Mouse (Mus musculus) forebrain, embryonic 10.5 days (tissue): ENCODE results near the gene Csf2. TPM values are rescaled to one million over a fixed set of nuclear protein-coding genes. Genes with fewer than 3 reads are reported as not detected.

Experiments used
- DNase-seq: peaks from one replicate; pipeline ENCODE4 v3.0.0-alpha.2; 2017; ENCODE audit warnings: low spot score; ENCODE audit errors: extremely low spot score
- H3K27ac ChIP-seq: fragments of 300-500 bp; sonication (generic); 2 replicates; pipeline ENCODE4 v1.5.1; 2016; ENCODE audit warnings: mild to moderate bottlenecking
- H3K27me3 ChIP-seq: fragments of 300-500 bp; sonication (generic); 2 replicates; pipeline ENCODE4 v1.6.1; 2016; ENCODE audit warnings: mild to moderate bottlenecking; ENCODE audit not compliant: poor library complexity, severe bottlenecking
- H3K36me3 ChIP-seq: fragments of 300-500 bp; sonication (generic); replicated peaks from 2 replicates; pipeline ENCODE4 v1.6.1; 2016; ENCODE audit warnings: mild to moderate bottlenecking, moderate library complexity
- H3K4me1 ChIP-seq: fragments of 300-500 bp; sonication (generic); 2 replicates; pipeline ENCODE4 v1.6.1; 2016
- H3K4me3 ChIP-seq: fragments of 300-500 bp; sonication (generic); 2 replicates; pipeline ENCODE4 v1.5.1; 2016; ENCODE audit warnings: mild to moderate bottlenecking, moderate library complexity
- H3K9me3 ChIP-seq: fragments of 300-500 bp; sonication (generic); 2 replicates; pipeline ENCODE4 v1.6.1; 2016; ENCODE audit warnings: mild to moderate bottlenecking, moderate library complexity
- WGBS: fragments of 180-500 bp; shearing (Covaris S2); methylation state at CpG from one replicate; pipeline ENCODE4 v1.1.7; 2016; 5-methylcytosine and 5-hydroxymethylcytosine counted together
- polyA plus RNA-seq: library from polyadenylated mRNA; unstranded; fragments of >200 nt; fragmentation: Nextera tagmentation; extraction: Ambion mirVana; gene quantifications from 2 replicates; pipeline ENCODE4 v1.2.1, GENCODE M21; 2016

Csf2 gene
- polyA plus RNA-seq, 1 experiment from 2014 or later = not detected

DNA sequence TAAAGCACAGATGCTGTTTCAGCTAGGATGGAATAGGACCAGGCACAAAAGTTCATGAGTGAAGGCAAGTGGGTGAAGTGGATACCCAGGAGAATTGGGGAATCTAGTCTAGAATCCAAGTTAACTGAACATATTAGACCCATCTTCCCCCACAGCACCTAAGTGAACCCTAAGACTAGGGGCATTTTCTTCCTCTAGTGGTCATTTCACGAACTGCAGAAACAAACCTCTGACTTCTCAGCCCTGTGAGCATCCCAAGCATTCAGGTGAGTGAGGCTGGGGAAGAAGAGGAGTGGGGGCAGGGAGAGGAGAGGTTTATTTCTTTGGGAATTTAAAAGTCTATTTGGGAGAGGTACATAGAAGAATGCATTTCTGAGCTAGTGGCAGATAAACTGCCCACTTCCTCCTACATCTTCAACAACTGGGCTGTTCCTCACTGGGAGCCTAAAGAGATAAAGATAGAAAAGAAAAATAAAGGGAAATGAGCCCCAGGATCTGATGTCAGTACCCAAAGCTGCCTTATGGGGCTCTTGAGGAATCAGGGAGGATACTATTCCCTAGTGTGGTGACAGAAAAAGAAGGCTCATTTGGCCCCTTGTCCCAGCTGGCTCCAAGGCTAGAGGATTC is 14.1 kb upstream of the Csf2 start:
- 22% methylated on average over 1 of the region's 1 CpGs for WGBS

DNA sequence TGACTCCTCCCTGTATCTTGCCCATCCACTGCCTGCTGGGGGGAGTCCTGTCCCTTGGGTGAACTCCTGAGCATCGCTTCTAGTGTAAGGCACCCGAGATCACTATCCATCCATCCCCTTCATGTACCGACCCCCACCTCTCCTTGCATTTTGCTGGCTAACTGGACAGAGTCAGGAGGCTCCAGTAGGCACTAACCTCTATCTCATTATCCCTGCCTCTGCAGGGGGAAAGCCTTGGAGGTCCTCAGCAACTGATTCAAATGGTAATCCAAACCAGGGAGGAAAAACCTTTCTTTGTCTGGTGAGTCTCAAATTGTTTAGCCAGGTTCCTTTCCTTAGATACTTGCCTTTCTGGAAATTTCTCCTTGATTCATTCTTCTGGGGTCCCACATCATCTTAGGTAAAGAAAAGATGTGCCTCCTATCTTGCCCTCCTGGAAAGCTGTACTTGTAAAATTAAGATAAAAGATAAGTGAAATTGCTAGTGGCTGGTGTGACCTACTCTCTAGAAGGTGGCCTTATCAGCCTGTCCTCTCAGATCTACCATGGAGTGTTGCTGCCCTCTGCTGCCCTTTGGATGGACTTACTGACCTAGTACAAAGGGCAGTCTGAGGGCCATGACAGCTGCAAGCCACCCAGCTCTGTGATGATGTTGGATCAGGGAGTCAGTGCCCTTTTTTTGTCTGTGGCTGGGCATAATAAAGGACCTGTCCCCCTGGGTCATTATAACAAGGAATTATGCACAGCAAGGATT is 7.3 kb upstream of the Csf2 start:
- H3K27ac ChIP-seq = no peak overlapping the region
- H3K27me3 ChIP-seq = no peaks in the 10 kb centered on the region
- WGBS = 31% methylated on average over 3 of the region's 3 CpGs
- no peak overlapping the region for H3K4me3 ChIP-seq
- DNase-seq = peak; percentile 64
- no peaks in the 10 kb centered on the region for H3K36me3 ChIP-seq
- no peaks in the 10 kb centered on the region for H3K9me3 ChIP-seq
- peaks cover 5% of the 10 kb centered on the region; the same call in 1 of the 2 replicates for H3K4me1 ChIP-seq

More for the DNA sequence above, 14.1 kb upstream of the Csf2 start:
- Histone ChIP-seq H3K36me3 (no peaks in the 10 kb centered on the region), H3K27ac (no peak overlapping the region), H3K4me3 (no peak overlapping the region), H3K27me3 (no peaks in the 10 kb centered on the region), H3K4me1 (no peaks in the 10 kb centered on the region), H3K9me3 (no peaks in the 10 kb centered on the region)
- no peak for DNase-seq

DNA sequence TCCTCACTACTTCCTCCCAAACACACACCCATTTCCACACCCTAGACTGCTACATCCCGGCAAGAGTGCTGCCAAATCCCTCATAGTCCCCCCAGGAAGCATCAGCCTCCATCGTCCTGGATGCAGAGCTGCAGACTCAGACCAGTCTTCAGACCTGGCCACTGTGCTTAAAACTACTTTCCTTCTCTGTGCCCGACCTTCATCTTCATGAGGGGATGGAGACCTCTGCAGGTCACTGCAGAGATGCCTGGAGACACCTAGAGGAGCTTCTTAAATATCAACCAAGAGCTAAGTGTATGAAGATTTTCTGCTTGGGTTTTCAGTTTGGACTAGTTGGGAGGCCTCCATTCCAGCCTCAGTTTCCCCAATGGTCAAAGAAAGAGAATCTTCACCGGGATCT is 4.6 kb upstream of the Csf2 start:
- H3K27ac ChIP-seq = no peak overlapping the region
- H3K4me3 ChIP-seq = no peak overlapping the region
- no peak for DNase-seq
- no peaks in the 10 kb centered on the region for H3K27me3 ChIP-seq
- H3K4me1 ChIP-seq = peaks cover 5% of the 10 kb centered on the region; the same call in 1 of the 2 replicates
- no peaks in the 10 kb centered on the region for H3K9me3 ChIP-seq
- H3K36me3 ChIP-seq = no peaks in the 10 kb centered on the region
- 64% methylated on average over 4 of the region's 4 CpGs for WGBS

DNA sequence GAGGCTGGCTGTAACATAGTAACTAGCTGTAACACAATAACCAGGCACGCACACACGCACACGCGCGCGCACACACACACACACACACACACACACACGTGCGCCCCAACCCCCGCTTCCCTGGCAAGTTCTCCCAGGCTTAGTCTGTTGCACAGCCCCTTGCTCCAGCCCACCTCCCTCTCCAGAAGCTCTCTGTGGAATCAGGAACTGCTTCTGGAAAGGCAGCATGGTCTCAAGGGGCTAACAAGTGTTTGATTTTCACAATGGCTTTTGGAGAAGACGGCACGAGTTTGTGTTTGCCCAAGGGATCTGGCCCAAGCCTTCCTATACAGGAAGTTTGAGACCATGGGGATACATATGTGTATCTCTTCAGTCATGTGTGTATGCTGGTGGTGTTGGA is 1.1 kb upstream of the Csf2 start:
- DNase-seq = no peak
- H3K27me3 ChIP-seq = no peaks in the 10 kb centered on the region
- no peaks in the 10 kb centered on the region for H3K36me3 ChIP-seq
- WGBS = 97% methylated on average over 11 of the region's 11 CpGs
- no peak overlapping the region for H3K4me3 ChIP-seq
- no peak overlapping the region for H3K27ac ChIP-seq
- H3K9me3 ChIP-seq = no peaks in the 10 kb centered on the region
- peaks cover 3% of the 10 kb centered on the region; the same call in 1 of the 2 replicates for H3K4me1 ChIP-seq

DNA sequence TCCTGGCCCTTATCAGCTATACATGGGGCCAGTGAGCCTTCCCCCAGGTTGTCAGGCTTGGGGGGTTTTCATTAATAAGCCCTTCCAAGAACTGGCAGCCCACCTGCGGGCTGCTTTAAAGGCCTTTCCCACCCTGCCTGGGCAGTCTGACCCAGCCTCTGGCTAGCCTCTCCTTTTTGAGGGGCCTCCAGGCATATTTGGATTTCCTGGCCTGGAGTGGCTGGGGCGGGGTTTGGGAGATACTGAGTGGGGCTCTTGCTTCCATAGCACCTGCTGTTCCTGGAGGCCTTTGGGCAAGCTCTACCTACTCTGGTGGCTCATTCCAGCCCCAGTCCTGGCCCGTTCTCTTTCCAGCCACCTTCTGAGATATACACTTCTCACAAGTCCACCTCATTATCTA is 281 bp upstream of the Csf2 start:
- WGBS = 85% methylated on average over 3 of the region's 3 CpGs
- Histone ChIP-seq H3K4me3 (no peak overlapping the region), H3K36me3 (no peaks in the 10 kb centered on the region), H3K27me3 (no peaks in the 10 kb centered on the region), H3K27ac (no peak overlapping the region), H3K4me1 (peaks cover 3% of the 10 kb centered on the region; the same call in 1 of the 2 replicates), H3K9me3 (no peaks in the 10 kb centered on the region)
- no peak for DNase-seq

DNA sequence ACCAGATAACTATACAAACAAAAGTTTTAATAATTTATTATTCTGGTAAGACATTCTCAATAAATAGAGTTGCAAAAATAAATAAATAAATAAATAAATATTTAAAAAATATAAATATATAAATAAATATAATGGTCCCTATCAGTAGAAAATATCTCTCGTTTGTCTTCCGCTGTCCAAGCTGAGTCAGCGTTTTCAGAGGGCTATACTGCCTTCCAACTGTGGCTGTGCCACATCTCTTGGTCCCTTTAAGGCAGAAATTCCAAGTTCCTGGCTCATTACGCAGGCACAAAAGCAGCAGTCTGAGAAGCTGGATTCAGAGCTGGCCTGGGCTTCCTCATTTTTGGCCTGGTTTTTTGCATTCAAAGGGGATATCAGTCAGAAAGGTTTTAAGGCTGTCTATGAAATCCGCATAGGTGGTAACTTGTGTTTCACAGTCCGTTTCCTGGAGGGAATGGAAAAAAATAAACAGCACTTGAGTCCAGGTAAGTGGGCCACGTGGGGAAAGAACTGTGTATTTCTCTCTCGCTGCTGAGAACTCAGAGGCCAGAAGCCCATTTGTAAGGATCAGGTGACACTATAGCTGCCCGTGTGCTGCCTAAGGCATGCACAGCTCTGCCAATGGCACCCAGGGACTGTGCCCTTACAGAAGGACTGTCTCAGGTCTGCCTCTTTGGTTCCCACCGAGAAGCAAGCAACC is 2.1 kb downstream of the Csf2 start:
- WGBS = 85% methylated on average over 10 of the region's 10 CpGs
- H3K9me3 ChIP-seq = no peaks in the 10 kb centered on the region
- no peak overlapping the region for H3K27ac ChIP-seq
- H3K27me3 ChIP-seq = no peaks in the 10 kb centered on the region
- H3K4me3 ChIP-seq = no peak overlapping the region
- DNase-seq = no peak
- 0 out of 2 replicates have a peak, but pooled peaks cover 3% of the 10 kb centered on the region for H3K4me1 ChIP-seq
- H3K36me3 ChIP-seq = no peaks in the 10 kb centered on the region

DNA sequence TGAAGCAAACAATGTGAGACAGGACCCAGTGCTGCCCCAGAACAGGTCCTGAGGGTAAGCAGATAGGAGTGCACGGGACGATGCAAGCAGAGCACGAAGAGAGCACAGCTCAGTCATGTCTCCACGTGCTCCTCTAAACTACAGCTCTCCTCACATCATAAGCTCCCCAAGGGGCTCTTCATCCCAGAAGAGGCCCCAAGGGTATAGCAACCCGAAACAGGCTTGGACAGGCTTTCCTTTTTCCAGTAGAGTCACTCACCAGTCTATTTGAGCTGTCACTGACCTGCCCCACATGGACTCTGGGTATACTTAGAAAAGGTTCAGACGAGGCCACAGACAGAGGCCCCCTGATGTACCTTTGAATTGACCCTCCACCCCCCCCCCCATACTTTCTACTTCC is 5.0 kb downstream of the Csf2 start:
- Histone ChIP-seq H3K9me3 (no peaks in the 10 kb centered on the region), H3K4me1 (0 out of 2 replicates have a peak, but pooled peaks cover 3% of the 10 kb centered on the region), H3K4me3 (no peak overlapping the region), H3K27ac (no peak overlapping the region), H3K27me3 (no peaks in the 10 kb centered on the region), H3K36me3 (no peaks in the 10 kb centered on the region)
- DNase-seq = no peak
- WGBS = 79% methylated on average over 6 of the region's 6 CpGs

DNA sequence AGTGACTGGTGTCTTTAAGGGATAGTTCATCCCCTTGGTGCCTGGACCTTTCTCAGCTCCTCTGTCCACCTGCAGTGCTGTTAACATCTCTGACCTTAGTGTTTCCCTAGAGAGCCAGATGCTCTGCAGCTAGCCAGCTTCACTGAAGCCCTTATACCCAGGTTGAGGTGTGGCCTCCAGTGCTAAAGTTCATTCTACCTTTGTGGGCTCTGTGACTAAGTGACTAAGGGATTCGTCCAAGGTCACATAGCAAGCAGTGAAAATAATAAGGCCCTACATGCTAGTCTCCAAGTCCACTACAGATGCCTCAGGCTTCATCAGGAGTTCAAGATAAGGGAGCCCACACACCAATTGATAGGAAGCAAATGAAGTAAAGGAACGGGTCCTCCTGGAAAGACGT is 7.0 kb downstream of the Csf2 start:
- Histone ChIP-seq H3K9me3 (no peaks in the 10 kb centered on the region), H3K27ac (no peak overlapping the region), H3K27me3 (no peaks in the 10 kb centered on the region), H3K36me3 (no peaks in the 10 kb centered on the region), H3K4me3 (no peak overlapping the region), H3K4me1 (no peaks in the 10 kb centered on the region)
- WGBS = 89% methylated on average over 3 of the region's 3 CpGs
- no peak for DNase-seq

DNA sequence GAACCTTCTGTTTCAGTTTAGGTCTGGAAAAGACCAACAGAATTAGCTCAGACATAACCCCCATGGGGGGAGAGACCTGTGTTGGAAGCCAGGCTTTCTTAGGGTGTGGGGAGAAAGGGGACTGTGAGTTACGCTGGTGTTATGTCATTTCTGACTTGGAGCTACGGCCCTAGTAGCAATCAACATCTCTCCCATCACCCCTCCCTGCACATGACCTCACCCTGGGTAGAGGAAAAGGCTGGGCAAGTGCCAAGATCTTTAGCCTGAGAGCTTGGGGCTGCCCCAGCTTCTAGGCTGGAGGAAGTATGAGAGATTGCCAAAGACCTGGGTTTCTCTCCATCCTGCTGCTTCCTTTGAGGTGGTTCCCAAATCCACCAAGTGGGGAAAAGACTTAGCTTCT is 12.5 kb downstream of the Csf2 start:
- no peak overlapping the region for H3K27ac ChIP-seq
- 83% methylated on average over 2 of the region's 2 CpGs for WGBS
- H3K9me3 ChIP-seq = no peaks in the 10 kb centered on the region
- no peaks in the 10 kb centered on the region for H3K36me3 ChIP-seq
- no peaks in the 10 kb centered on the region for H3K27me3 ChIP-seq
- H3K4me1 ChIP-seq = no peaks in the 10 kb centered on the region
- H3K4me3 ChIP-seq = no peak overlapping the region
- no peak for DNase-seq

DNA sequence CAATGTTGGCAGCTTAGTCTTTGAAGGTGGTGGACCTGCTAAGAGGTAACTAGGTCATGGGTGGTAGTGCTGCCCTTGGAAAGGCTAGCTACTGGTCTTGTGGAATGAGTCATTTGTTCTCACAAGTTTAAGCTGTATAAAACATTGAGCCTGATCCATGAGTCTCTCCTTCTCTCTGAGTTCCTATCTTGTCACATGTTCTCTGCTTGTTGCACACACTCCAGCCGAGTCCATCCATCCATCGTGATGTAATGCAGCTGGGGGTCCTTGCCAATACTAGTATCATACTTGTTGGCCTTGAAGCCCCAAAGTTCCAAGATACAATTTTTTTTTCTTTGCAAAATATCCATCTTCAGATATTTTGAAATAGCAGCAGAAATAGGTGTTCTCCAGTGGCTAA is 22.0 kb downstream of the Csf2 start:
- DNase-seq = no peak
- no peak overlapping the region for H3K27ac ChIP-seq
- 86% methylated on average over 2 of the region's 2 CpGs for WGBS

DNA sequence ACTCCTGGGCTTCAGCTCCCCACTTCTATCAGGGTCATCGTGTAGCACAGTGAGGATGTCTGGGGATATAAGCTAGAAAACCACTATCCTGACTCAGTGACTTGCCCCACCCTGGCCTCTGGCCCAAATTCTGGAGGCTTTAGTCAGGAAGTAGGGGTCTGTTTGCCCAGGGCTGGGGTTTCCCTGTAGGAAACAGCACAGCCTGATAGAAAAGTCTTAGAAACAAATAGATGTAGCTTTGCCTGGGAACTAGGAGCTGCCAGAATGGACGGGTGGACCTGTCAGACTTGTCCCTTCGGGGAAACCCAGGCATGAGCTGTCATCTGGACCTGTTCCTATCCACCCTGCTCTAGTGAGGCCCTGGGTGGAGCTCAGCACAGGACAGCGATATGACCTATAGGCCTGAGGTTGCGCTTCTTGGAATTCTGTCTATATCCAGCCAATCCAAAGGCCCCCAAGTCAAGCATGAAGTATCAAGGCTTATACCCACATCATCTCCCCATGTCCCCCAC is 24.9 kb downstream of the Csf2 start:
- no peak overlapping the region for H3K4me3 ChIP-seq
- no peaks in the 10 kb centered on the region for H3K9me3 ChIP-seq
- DNase-seq = no peak
- H3K27me3 ChIP-seq = no peaks in the 10 kb centered on the region
- H3K36me3 ChIP-seq = no peaks in the 10 kb centered on the region
- WGBS = 93% methylated on average over 5 of the region's 5 CpGs
- H3K27ac ChIP-seq = no peak overlapping the region
- no peaks in the 10 kb centered on the region for H3K4me1 ChIP-seq

More for the DNA sequence above, 22.0 kb downstream of the Csf2 start:
- Histone ChIP-seq H3K36me3 (no peaks in the 10 kb centered on the region), H3K4me3 (no peak overlapping the region), H3K27me3 (no peaks in the 10 kb centered on the region), H3K4me1 (no peaks in the 10 kb centered on the region), H3K9me3 (no peaks in the 10 kb centered on the region)

DNA sequence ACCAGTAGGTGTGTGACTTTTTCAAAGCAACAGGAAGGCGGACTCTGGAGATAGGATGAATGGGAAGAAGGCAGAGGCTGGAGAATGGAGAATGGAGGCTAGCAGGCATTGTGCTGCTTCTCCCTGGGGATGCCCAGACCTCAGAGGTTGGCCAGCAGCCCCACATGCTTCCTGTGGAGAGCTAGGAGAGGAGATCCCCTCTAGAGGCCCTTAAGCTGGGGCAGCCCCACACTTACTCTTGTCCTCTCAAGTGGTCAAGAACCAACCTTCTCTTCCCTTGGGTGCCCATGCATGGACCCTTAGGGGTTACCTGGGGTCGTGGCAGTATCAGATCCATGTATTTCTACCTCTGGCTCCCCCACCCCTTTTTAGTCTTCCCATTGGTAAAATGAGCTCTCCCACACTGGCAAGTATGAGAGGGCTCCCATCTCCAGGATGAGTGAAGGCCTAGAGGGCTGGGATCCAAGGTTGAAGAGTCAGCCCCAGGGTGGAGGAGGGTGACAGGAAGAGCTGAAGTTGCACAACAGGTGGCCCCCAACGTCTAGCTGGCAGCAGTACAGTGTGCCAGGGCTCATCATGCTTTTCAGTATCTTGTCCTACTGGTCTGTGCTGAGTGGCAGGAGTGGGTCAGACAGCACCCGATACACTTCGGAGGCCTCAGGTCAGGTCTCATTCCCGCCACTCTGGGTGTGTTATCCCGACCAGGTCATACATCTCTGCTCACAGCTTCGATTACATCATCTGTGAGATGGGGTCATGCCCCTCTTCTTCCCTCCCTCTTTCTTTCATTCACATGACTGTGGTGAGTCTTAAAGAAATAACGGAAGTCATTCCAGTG is 25.6 kb downstream of the Csf2 start:
- DNase-seq = no peak
- 88% methylated on average over 9 of the region's 9 CpGs for WGBS
- H3K36me3 ChIP-seq = no peaks in the 10 kb centered on the region
- H3K4me1 ChIP-seq = no peaks in the 10 kb centered on the region
- no peak overlapping the region for H3K27ac ChIP-seq
- no peak overlapping the region for H3K4me3 ChIP-seq
- no peaks in the 10 kb centered on the region for H3K9me3 ChIP-seq
- no peaks in the 10 kb centered on the region for H3K27me3 ChIP-seq
